Mouse (Mus musculus) urinary bladder, postnatal 4 days (tissue): ENCODE data around the gene Adamtsl4.
A peak's percentile ranks its signal among the peaks of the same experiment; 100 is the strongest.
"Not testable (repeated sequence)": the region's sequence is repeated elsewhere in the genome, so short reads cannot be mapped to it uniquely, and the experiment has no call there.

Experiments used
- DNase-seq, 2 experiments: peaks; one replicate each; pipeline ENCODE4 v3.0.0; 2021 to 2022; ENCODE audit warnings: low spot score in 2 of 2

Gene Adamtsl4

GRCm38 (mm10) chr3:95676745-95677419 lies 10.8 kb downstream of the Adamtsl4 start:
- peak; percentile 64 to 83 for DNase-seq

- peak; percentile 74 to 80 for DNase-seq
These were observed 12.2 kb downstream of the Adamtsl4 start for GRCm38 (mm10) chr3:95675301-95676092.

- no peak for DNase-seq
These were observed 12.9 kb downstream of the Adamtsl4 start for GRCm38 (mm10) chr3:95674812-95675211.

GRCm38 (mm10) chr3:95674236-95674635 lies 13.5 kb downstream of the Adamtsl4 start:
- peak; percentile 71 to 78 for DNase-seq

GRCm38 (mm10) chr3:95673707-95674211 lies 14.0 kb downstream of the Adamtsl4 start:
- peak in 1 of 2 experiments; percentile 38 for DNase-seq

- DNase-seq: no peak
These were observed 14.6 kb downstream of the Adamtsl4 start for GRCm38 (mm10) chr3:95672861-95673706.

- no peak for DNase-seq
These were observed 15.3 kb downstream of the Adamtsl4 start for GRCm38 (mm10) chr3:95672461-95672860.

- no peak for DNase-seq
These were observed 16.5 kb downstream of the Adamtsl4 start for GRCm38 (mm10) chr3:95671201-95671600.

GRCm38 (mm10) chr3:95670419-95670818 lies 17.3 kb downstream of the Adamtsl4 start:
- DNase-seq: not testable (repeated sequence)

GRCm38 (mm10) chr3:95669309-95669665 lies 18.4 kb downstream of the Adamtsl4 start:
- no peak for DNase-seq

GRCm38 (mm10) chr3:95668589-95669308 lies 19.0 kb downstream of the Adamtsl4 start:
- DNase-seq: no peak

- peak; percentile 60 to 69 for DNase-seq
These were observed 19.7 kb downstream of the Adamtsl4 start for GRCm38 (mm10) chr3:95668026-95668425.

GRCm38 (mm10) chr3:95667521-95667920 lies 20.2 kb downstream of the Adamtsl4 start:
- no peak for DNase-seq

GRCm38 (mm10) chr3:95666124-95666844 lies 21.4 kb downstream of the Adamtsl4 start:
- peak in 1 of 2 experiments; percentile 66 for DNase-seq

- DNase-seq: no peak
These were observed 22.8 kb downstream of the Adamtsl4 start for GRCm38 (mm10) chr3:95664940-95665352.

GRCm38 (mm10) chr3:95663969-95664608 lies 23.6 kb downstream of the Adamtsl4 start:
- DNase-seq: no peak

GRCm38 (mm10) chr3:95663486-95663885 lies 24.2 kb downstream of the Adamtsl4 start:
- no peak for DNase-seq

GRCm38 (mm10) chr3:95662724-95663449 lies 24.8 kb downstream of the Adamtsl4 start:
- no peak for DNase-seq

GRCm38 (mm10) chr3:95661945-95662715 lies 25.6 kb downstream of the Adamtsl4 start:
- DNase-seq: no peak
